Mouse (Mus musculus): ENCODE measurements around the gene U2af1l4. TPM values are rescaled to one million over a fixed set of nuclear protein-coding genes. Genes with fewer than 3 reads are reported as not detected.

U2af1l4 gene
- polyA plus RNA-seq, 1 experiment from 2014 or later, result 85.6 TPM

DNA sequence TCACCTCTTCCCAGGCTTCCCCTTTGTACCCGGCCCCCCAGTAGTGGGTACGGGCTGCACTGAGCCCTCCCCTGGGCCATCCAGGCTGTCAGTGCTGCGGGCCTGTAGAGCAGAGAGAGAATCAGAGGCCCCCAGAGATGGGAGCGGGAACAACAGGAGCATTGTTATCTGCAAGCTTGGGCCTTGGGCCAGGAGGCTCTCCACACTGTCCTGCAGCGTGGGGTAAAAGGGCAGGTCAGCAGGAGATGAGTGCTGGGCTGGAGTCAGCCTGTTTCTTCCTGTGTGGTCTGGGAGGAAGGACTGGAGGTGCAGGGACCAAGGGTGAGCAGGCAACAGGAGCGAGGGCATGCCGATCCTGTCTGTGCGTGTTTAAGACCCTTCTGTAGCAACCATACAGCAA is 30.2 kb upstream of the U2af1l4 start:
- peak overlapping the region; percentile 75 for H3K4me2 ChIP-seq
- peak overlapping the region; percentile 86 for H3K9ac ChIP-seq
- H3K4me1 ChIP-seq, result peaks cover 38% of the 10 kb centered on the region
- peaks cover 48% of the 10 kb centered on the region for H3K36me3 ChIP-seq
- H3K4me3 ChIP-seq, result no peak overlapping the region
- H3K27ac ChIP-seq (replicated peaks), result no peak overlapping the region
- ATAC-seq (ENCODE audit: extremely low read depth, insufficient number of reproducible peaks, low FRiP score, low TSS enrichment), result no peak
- peaks cover 12% of the 10 kb centered on the region; the same call in 1 of the 2 replicates for H3K27me3 ChIP-seq (replicated peaks)
- H3K9me3 ChIP-seq, result no peaks in the 10 kb centered on the region
- 35% methylated on average over 8 of the region's 8 CpGs for WGBS

DNA sequence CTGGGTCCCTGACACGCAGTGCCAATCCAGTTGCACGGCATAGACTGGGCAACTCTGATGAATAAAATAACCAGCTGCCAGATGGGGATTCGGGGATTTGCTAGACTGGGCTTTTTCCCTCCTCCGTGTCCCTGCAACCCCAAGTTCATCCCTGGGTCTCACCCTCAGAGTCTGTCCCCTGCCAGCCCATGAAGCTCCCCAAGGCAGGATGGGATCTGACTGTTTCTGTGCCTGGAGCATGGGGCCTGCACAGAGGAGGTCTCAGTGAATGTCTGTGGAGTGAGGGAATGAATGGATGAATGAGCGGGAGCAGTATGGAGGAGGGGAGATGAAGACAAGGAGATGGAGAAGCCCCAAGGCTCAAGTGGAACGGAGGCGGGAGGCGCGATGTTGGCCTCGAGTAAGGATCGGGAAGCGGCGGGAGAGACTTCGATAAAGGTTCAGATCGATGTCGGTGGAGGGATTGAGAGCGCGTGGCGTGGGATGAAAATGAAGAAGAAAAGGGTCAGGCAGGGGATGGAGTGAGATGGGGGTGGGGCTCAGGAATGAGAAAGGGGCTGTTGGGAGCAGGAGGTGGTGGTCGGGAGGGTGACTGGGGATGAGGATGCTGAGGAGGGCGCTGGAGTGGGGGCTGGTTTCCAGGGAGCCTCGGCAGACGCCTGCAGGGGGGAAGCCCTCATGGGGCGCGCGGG is 29.0 kb upstream of the U2af1l4 start:
- peak overlapping the region; percentile 81 for H3K4me3 ChIP-seq
- H3K9ac ChIP-seq, result peak overlapping the region; percentile 86
- no peaks in the 10 kb centered on the region for H3K9me3 ChIP-seq
- no peak overlapping the region for H3K27ac ChIP-seq (replicated peaks)
- peaks cover 46% of the 10 kb centered on the region for H3K36me3 ChIP-seq
- H3K27me3 ChIP-seq (replicated peaks), result peaks cover 12% of the 10 kb centered on the region; the same call in 1 of the 2 replicates
- 10% methylated on average over 25 of the region's 26 CpGs for WGBS
- H3K4me2 ChIP-seq, result peak overlapping the region; percentile 75
- ATAC-seq (ENCODE audit: extremely low read depth, insufficient number of reproducible peaks, low FRiP score, low TSS enrichment), result no peak
- peaks cover 38% of the 10 kb centered on the region for H3K4me1 ChIP-seq

DNA sequence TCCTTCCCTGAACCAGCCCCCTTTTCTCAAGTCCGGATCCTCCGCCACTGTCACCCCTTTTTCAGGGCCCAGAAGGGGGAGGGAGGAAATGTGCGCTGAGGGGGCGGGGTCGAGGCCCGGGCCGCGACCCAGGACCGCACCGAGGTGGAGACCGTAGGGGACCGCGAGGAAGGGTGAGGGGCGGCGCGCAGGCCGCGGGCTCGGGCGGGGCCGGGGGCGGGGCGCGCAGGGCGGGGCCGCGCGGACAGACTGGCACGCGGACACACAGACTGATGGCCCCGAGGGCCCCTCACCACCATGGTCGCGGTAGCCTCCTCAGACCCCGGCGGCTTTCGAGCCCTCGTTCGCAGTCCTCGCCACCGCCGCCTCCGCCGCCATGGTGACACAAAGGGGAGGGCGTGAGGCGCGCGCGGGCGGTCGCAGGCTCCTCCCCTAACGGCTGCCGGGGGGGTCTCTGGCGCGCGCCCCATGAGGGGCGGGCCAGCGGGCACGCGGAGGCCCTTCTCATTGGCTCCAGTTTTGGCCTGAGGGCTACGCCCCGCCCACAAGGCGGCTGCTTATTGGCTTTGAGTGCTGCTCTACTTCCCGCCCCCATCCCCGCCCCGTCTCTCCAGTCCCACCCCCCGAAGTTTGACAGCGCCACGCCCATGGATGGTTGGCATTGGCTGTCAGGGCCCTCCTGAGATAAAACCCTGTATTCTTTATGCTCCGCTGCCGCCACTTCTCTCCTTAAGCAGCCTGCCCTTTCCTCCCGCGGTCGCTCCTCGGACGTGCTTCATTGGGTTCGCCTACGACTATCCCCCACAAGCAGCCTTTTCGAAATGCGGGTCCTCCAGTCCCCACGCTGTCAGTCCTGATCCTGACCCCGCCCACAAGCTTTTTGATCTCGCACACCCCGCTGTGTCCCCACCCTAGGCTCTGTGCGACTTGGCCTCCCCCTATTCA is 28.2 kb upstream of the U2af1l4 start, which contains the start of gene Arhgap33:
TSS of gene Arhgap33 (minus strand) at position 428 of the 945 bp plus-strand sequence.
- H3K27ac ChIP-seq (replicated peaks), result peak within 1 kb of the TSS; percentile 32
- peak; percentile 96 for ATAC-seq (ENCODE audit: extremely low read depth, insufficient number of reproducible peaks, low FRiP score, low TSS enrichment)
- under 1% methylated on average over 73 of the region's 84 CpGs for WGBS

DNA sequence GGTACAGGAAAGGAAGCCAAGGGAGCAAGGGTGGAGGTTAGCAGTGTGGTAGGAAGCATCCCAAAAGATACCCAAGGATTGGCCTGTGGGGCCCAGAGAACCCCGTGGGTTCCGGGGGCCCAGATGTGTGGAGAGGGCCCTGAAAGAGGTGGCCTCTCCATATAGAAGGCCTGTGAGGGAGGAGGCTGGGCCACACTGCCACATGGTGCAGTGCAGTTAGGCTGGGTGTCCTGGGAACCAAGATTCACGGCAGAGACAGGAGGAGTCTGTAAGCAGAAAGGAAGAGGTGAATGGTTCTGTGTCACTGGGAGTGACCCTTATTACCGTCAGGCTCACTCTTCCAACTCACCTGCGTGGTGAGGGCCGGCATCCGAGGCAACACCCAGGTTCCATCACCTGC is 22.5 kb upstream of the U2af1l4 start:
- Histone ChIP-seq H3K27me3 (replicated peaks) (no peaks in the 10 kb centered on the region), H3K4me1 (peaks cover 3% of the 10 kb centered on the region), H3K36me3 (peaks cover 62% of the 10 kb centered on the region), H3K9me3 (no peaks in the 10 kb centered on the region), H3K27ac (replicated peaks) (no peak overlapping the region), H3K9ac (no peak overlapping the region), H3K4me3 (no peak overlapping the region), H3K4me2 (no peak overlapping the region)
- ATAC-seq (ENCODE audit: extremely low read depth, insufficient number of reproducible peaks, low FRiP score, low TSS enrichment), result no peak; the same call in 1 of the 2 replicates
- WGBS, result 78% methylated on average over 7 of the region's 7 CpGs

More for the DNA sequence above, 28.2 kb upstream of the U2af1l4 start, which contains the start of gene Arhgap33:
- Histone ChIP-seq H3K36me3 (peaks cover 46% of the 10 kb centered on the region), H3K27me3 (replicated peaks) (peaks cover 9% of the 10 kb centered on the region; the same call in 1 of the 2 replicates), H3K4me2 (peak within 1 kb of the TSS; percentile 75), H3K9ac (peak within 1 kb of the TSS; percentile 86), H3K4me3 (peak within 1 kb of the TSS; percentile 81), H3K9me3 (no peaks in the 10 kb centered on the region), H3K4me1 (peaks cover 38% of the 10 kb centered on the region)

DNA sequence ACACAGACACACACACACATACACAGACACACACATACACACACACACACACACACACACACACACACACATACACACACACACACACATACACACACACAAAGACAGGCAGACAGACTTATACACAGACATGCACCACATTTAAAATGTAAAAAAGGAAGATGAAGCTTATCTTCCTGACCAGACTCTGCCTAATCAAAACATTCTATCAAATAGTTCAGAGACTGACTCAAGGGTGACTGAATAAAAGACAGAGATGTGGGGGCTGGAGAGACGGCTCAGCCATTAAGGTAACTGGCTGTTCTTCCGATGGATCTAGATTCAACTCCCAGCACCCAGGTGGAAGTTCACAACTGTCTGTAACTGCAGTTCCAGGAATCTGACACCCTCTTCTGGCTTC is 18.8 kb upstream of the U2af1l4 start:
- Histone ChIP-seq H3K4me2 (no peak overlapping the region), H3K27ac (replicated peaks) (no peak overlapping the region), H3K9me3 (no peaks in the 10 kb centered on the region), H3K36me3 (peaks cover 83% of the 10 kb centered on the region), H3K27me3 (replicated peaks) (no peaks in the 10 kb centered on the region), H3K4me3 (no peak overlapping the region), H3K4me1 (no peaks in the 10 kb centered on the region), H3K9ac (no peak overlapping the region)
- ATAC-seq (ENCODE audit: extremely low read depth, insufficient number of reproducible peaks, low FRiP score, low TSS enrichment), result no peak
- WGBS, result 84% methylated on average over 2 of the region's 2 CpGs

DNA sequence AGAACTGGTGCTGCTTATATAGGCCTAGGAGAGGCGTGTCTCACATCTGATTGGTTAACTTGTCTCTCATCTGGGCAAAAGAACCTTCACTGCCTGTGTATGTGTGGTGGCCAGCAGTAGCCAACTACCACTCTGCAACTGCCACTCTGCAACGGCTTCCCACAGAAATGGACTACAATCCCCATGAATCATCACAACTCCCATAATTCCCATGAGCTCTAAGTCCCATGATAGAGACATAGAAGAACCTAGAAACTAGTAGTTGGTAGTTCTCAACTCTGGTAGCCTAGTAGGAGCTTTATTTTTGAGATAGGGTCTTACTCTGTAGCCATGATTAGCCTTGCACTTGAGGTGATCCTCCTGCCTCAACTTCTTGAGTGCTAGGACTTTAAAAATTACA is 13.2 kb upstream of the U2af1l4 start:
- WGBS, result 63% methylated on average over 2 of the region's 2 CpGs
- Histone ChIP-seq H3K4me2 (no peak overlapping the region), H3K27me3 (replicated peaks) (no peaks in the 10 kb centered on the region), H3K9me3 (no peaks in the 10 kb centered on the region), H3K9ac (no peak overlapping the region), H3K4me1 (peaks cover 20% of the 10 kb centered on the region), H3K27ac (replicated peaks) (no peak overlapping the region), H3K4me3 (no peak overlapping the region), H3K36me3 (peaks cover 53% of the 10 kb centered on the region)
- ATAC-seq (ENCODE audit: extremely low read depth, insufficient number of reproducible peaks, low FRiP score, low TSS enrichment), result no peak

DNA sequence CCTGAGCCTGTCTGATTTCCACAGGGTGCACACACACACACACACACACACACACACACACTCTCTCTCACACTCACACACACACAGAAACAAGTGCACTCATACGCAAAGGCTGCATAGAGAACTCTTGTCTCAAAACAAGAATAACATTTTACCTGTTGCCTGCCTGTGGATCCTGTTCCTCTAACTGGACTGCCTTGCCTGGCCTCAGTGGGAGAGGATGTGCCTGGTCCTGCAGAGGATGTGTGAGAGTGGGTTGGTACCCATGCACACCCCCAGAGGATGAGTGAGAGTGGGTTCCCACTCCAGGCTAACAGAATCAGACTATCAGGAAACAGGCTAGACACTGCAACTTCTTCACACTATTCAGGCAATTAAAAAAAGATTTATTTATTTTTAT is 12.5 kb upstream of the U2af1l4 start:
- no peak overlapping the region for H3K9ac ChIP-seq
- 89% methylated on average over 1 of the region's 1 CpGs for WGBS
- H3K36me3 ChIP-seq, result peaks cover 55% of the 10 kb centered on the region
- peaks cover 20% of the 10 kb centered on the region for H3K4me1 ChIP-seq
- H3K4me3 ChIP-seq, result no peak overlapping the region
- H3K27me3 ChIP-seq (replicated peaks), result no peaks in the 10 kb centered on the region
- no peaks in the 10 kb centered on the region for H3K9me3 ChIP-seq
- ATAC-seq (ENCODE audit: extremely low read depth, insufficient number of reproducible peaks, low FRiP score, low TSS enrichment), result no peak
- H3K4me2 ChIP-seq, result no peak overlapping the region
- H3K27ac ChIP-seq (replicated peaks), result no peak overlapping the region

DNA sequence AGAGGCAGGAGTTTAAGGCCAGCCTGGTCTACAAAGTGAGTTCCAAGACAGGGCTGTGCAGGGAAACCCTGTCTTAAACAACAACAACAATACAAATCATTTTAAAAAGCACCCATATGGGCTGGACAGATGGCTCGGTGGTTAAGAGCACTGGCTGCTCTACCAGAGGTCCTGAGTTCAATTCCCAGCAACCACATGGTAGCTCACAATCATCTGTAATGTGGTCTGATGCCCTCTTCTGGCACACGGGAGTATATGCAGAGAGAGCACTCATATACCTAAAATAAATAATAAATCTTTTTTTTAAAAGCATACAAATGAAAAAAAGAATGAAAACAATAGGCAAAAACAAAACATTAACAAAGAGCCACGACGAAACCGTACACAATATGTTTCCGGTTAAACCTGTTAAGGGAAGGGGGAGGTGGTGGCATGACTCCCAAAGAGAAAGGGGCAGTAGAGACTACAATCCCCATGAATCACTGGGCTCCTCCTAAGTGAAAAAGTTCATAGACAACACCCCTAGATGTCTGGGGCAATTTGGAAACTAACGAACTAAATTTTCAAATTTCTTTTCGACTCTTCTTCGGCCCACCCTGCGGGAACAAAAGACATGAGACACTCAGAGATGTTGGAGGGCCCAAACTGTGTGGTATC is 11.5 kb upstream of the U2af1l4 start:
- H3K36me3 ChIP-seq, result peaks cover 56% of the 10 kb centered on the region
- peaks cover 20% of the 10 kb centered on the region for H3K4me1 ChIP-seq
- ATAC-seq (ENCODE audit: extremely low read depth, insufficient number of reproducible peaks, low FRiP score, low TSS enrichment), result peak; percentile 22; the same call in 1 of the 2 replicates
- peak overlapping the region; percentile 79 for H3K4me3 ChIP-seq
- H3K27ac ChIP-seq (replicated peaks), result peak overlapping the region; percentile 96
- peak overlapping the region; percentile 80 for H3K4me2 ChIP-seq
- WGBS, result 2% methylated on average over 10 of the region's 10 CpGs
- H3K9ac ChIP-seq, result peak overlapping the region; percentile 87
- H3K9me3 ChIP-seq, result no peaks in the 10 kb centered on the region
- no peaks in the 10 kb centered on the region for H3K27me3 ChIP-seq (replicated peaks)

DNA sequence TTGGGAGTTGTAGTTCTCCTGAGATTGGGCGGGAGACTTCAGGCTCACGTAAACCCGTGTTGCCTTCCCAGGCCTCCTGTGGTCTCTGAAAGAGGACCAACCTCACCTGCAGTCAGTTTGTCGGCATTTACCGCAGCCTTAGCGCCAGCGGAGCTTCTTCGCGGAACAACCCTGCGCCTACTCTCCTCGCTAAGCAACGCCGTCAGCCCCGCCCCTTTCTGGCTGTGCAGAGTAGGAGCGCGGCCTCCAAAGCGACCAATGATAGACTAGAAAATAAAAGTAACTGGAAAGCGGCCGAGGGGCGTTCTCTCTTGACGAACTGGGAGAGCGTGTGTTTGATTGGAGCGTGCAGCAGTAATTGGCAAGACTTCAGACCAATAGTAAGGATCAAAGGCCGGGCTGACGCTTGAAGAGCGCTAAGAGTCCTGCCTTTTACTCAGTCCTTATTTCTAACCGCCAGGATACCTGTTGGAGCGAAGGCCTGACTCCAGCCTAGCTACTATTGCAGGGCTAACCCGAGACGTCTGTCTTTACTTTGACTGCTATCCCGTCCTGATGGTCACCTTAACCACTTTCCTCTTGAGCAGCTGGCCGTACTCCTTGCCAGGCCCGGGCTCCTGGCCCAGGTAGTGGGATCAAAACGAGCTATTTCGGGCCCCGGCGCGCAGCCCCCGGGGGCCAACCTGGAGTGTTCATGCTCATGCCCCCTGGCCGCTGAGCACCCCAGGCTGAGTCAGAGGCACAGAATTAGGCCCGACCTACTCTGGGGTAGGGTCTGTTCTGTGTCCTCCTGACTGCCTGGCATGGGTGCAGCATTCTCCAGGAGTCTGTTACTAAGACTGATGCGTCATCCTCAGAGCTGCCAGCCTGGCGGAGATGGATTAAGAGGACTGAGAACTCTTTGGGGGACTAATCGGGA is 10.7 kb upstream of the U2af1l4 start, which contains the start of the genes Hspb6 and Proser3:
TSS of gene Hspb6 (plus strand) at position 77 of the 919 bp plus-strand sequence.
TSS of gene Proser3 (minus strand) at position 198 of the 919 bp plus-strand sequence.
- WGBS, result under 1% methylated on average over 44 of the region's 44 CpGs
- Histone ChIP-seq H3K27ac (replicated peaks) (peak within 1 kb of the TSS; percentile 96), H3K4me1 (peaks cover 20% of the 10 kb centered on the region), H3K36me3 (peaks cover 57% of the 10 kb centered on the region), H3K27me3 (replicated peaks) (no peaks in the 10 kb centered on the region), H3K9me3 (no peaks in the 10 kb centered on the region), H3K4me2 (peak within 1 kb of the TSS; percentile 80), H3K9ac (peak within 1 kb of the TSS; percentile 90), H3K4me3 (peak within 1 kb of the TSS; percentile 79)
- peak; percentile 89 for ATAC-seq (ENCODE audit: extremely low read depth, insufficient number of reproducible peaks, low FRiP score, low TSS enrichment)

DNA sequence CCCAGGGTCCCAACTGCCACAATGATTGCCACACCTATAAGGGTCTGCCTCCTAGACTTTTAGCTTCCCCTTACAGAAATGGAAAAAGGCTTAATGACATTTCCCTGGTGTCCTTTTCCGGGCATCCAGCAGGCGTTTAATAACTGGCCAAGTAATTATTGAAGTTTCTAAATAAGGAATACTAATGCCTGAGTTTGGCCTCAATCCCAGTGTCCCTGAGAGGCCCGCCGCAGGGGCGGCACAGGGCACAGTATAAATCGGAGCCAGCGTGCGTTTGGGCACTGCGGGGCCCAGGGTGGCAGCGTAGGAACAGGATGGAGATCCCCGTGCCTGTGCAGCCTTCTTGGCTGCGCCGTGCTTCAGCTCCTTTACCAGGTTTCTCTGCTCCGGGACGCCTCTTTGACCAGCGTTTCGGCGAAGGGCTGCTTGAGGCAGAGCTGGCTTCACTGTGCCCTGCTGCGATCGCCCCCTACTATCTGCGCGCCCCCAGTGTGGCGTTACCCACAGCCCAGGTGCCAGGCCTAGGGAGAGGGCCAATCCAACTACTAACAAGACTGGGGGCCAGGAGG is 10.0 kb upstream of the U2af1l4 start:
- Histone ChIP-seq H3K9ac (peak overlapping the region; percentile 90), H3K9me3 (no peaks in the 10 kb centered on the region), H3K4me2 (peak overlapping the region; percentile 80), H3K36me3 (peaks cover 55% of the 10 kb centered on the region), H3K27ac (replicated peaks) (peak overlapping the region; percentile 96), H3K4me1 (peaks cover 25% of the 10 kb centered on the region), H3K4me3 (peak overlapping the region; percentile 79), H3K27me3 (replicated peaks) (no peaks in the 10 kb centered on the region)
- no peak for ATAC-seq (ENCODE audit: extremely low read depth, insufficient number of reproducible peaks, low FRiP score, low TSS enrichment)
- 3% methylated on average over 23 of the region's 23 CpGs for WGBS
